Mouse (Mus musculus): ENCODE data around the gene Snx13. TPM values are rescaled to one million over a fixed set of nuclear protein-coding genes. Genes with fewer than 3 reads are reported as not detected.

Gene Snx13
- polyA plus RNA-seq, 1 experiment from 2014 or later, result 22.2 TPM

DNA sequence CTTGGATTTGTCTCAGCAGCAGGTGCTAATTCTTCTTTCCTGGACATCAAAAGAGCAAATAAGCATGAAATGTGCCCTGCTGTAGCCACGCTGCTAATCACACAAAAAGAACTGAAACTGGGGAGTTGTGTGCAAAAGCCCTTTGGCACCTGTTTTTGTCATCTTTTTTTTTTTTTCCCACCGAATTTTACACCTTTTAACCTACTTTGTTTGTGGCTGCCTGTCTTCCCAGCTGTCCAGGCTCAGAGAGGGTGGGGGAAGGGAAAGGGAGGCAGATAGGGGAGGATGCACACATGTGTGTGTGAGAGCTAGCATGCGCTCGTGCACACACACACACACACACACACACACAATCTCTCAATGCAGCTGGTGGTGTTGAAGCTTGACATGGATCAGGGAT lies 110.3 kb downstream of the Snx13 start:
- Histone ChIP-seq H3K9ac (replicated peaks) (no peak overlapping the region), H3K27me3 (no peaks in the 10 kb centered on the region), H3K4me1 (no peaks in the 10 kb centered on the region), H3K4me2 (replicated peaks) (no peak overlapping the region), H3K27ac (replicated peaks) (no peak overlapping the region), H3K4me3 (no peak overlapping the region), H3K9me3 (no peaks in the 10 kb centered on the region), H3K36me3 (no peaks in the 10 kb centered on the region)
- 56% methylated on average over 4 of the region's 4 CpGs for WGBS
- ATAC-seq (ENCODE audit: low FRiP score, low read depth), result peak; percentile 44; the same call in 1 of the 2 replicates

DNA sequence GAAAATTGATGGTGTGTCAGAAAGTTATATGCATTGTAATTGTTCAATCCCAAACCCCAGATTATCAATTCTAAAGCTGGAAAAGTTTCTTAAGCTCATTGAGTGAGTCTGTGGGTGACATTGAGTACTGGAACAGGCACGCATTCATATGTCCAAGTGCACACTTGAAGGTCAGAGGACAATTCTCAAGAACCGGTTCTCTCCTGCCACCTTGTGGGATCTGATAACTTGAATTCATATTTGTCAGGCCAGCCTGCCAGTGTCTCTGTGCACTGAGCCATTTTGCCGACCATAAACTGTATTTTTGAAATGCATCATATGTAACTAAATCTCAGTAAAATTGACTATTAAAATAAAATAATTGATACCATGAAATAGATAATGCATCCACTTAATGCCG lies 114.7 kb downstream of the Snx13 start:
- no peak overlapping the region for H3K27ac ChIP-seq (replicated peaks)
- no peak for ATAC-seq (ENCODE audit: low FRiP score, low read depth)
- no peaks in the 10 kb centered on the region for H3K9me3 ChIP-seq
- H3K27me3 ChIP-seq, result no peaks in the 10 kb centered on the region
- H3K4me3 ChIP-seq, result no peak overlapping the region
- no peaks in the 10 kb centered on the region for H3K4me1 ChIP-seq
- no peak overlapping the region for H3K4me2 ChIP-seq (replicated peaks)
- H3K36me3 ChIP-seq, result no peaks in the 10 kb centered on the region
- 76% methylated on average over 4 of the region's 4 CpGs for WGBS
- no peak overlapping the region for H3K9ac ChIP-seq (replicated peaks)

DNA sequence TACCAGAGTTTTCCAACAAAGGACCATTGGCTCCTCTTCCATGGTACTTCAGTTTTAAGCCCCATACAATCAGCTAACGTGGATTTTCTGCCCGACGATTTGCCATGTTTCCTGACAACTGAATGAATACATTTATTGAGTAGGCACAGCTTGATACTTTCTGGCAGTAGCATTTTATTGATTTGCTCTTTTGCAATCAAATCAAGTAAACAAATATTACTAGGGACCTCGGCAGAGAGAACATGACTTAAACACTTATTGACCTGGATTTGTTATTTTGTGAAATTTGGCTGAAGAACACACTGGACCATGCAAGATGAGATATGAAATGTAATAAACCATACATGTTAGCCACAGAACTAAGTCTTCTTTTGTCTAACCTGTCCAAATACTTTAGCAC lies 123.3 kb downstream of the Snx13 start:
- no peaks in the 10 kb centered on the region for H3K27me3 ChIP-seq
- no peak overlapping the region for H3K27ac ChIP-seq (replicated peaks)
- H3K4me1 ChIP-seq, result no peaks in the 10 kb centered on the region
- H3K4me3 ChIP-seq, result no peak overlapping the region
- 34% methylated on average over 4 of the region's 4 CpGs for WGBS
- H3K4me2 ChIP-seq (replicated peaks), result no peak overlapping the region
- no peaks in the 10 kb centered on the region for H3K36me3 ChIP-seq
- no peak overlapping the region for H3K9ac ChIP-seq (replicated peaks)
- ATAC-seq (ENCODE audit: low FRiP score, low read depth), result no peak
- no peaks in the 10 kb centered on the region for H3K9me3 ChIP-seq

DNA sequence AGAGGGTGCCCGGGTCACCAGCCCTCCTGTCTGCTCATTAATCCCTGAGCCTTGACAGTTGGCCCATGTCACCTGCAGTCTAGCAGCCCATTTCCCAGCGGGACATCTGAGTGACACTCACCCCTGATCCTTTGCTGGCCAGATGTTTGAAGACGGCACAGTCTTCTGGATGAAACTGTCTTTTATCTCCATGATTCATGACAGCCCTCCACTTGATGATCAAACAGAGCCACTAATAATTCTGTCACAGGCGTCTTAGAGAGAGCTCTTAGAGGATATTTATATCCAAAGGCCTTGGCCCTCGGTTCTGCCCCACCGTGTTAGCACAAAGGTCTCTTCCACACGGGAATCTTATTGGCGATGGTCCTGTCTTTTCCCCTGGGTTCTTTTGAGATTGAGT lies 129.0 kb downstream of the Snx13 start:
- Histone ChIP-seq H3K36me3 (no peaks in the 10 kb centered on the region), H3K27me3 (no peaks in the 10 kb centered on the region), H3K4me2 (replicated peaks) (no peak overlapping the region), H3K9me3 (no peaks in the 10 kb centered on the region), H3K4me1 (no peaks in the 10 kb centered on the region), H3K27ac (replicated peaks) (no peak overlapping the region), H3K4me3 (no peak overlapping the region), H3K9ac (replicated peaks) (no peak overlapping the region)
- WGBS, result 45% methylated on average over 8 of the region's 8 CpGs
- no peak for ATAC-seq (ENCODE audit: low FRiP score, low read depth)

DNA sequence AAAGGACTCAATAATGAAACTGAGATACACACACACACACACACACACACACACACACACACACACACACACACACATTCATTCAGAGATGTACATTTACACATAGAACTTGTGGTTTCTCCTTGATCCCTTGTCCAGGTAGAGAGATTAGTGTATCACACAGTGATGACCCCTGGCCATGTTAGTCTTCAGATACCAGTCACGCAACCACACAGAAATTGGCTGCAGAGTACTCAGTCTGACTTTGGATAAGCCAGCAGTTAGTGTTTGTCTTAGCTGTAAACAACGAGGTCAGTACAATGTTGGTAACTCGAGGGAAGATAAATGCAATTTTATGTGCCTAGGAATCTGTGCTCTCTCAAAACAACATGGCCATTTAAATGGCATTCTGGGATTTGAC lies 129.6 kb downstream of the Snx13 start:
- Histone ChIP-seq H3K27me3 (no peaks in the 10 kb centered on the region), H3K4me1 (no peaks in the 10 kb centered on the region), H3K9ac (replicated peaks) (no peak overlapping the region), H3K27ac (replicated peaks) (no peak overlapping the region), H3K36me3 (no peaks in the 10 kb centered on the region), H3K4me3 (no peak overlapping the region), H3K9me3 (no peaks in the 10 kb centered on the region), H3K4me2 (replicated peaks) (no peak overlapping the region)
- WGBS, result 80% methylated on average over 3 of the region's 3 CpGs
- ATAC-seq (ENCODE audit: low FRiP score, low read depth), result no peak

DNA sequence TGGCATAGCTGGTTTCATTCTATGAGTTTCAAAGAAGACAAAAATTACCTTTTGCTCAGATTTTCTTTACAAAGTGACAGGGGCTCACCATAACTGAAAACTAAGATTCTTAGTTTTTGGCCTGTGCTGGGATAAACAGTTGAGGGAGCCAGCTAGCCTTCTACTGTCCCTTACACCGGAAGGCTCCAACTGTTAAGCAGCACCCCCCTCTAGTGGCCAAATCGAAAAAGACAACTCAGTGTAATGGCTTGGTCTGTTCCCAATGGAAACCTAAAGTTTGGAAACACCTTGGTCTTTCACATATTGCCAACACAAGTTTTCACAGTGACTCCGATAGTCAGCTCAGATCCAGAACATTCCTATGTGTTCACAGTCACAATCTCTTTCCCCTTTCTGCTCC lies 135.7 kb downstream of the Snx13 start:
- no peak overlapping the region for H3K27ac ChIP-seq (replicated peaks)
- no peaks in the 10 kb centered on the region for H3K27me3 ChIP-seq
- H3K9me3 ChIP-seq, result no peaks in the 10 kb centered on the region
- H3K4me1 ChIP-seq, result no peaks in the 10 kb centered on the region; the same call in 1 of the 2 replicates
- WGBS, result 13% methylated on average over 3 of the region's 3 CpGs
- ATAC-seq (ENCODE audit: low FRiP score, low read depth), result peak; percentile 89
- H3K4me3 ChIP-seq, result no peak overlapping the region
- no peak overlapping the region for H3K9ac ChIP-seq (replicated peaks)
- H3K4me2 ChIP-seq (replicated peaks), result no peak overlapping the region
- no peaks in the 10 kb centered on the region for H3K36me3 ChIP-seq

DNA sequence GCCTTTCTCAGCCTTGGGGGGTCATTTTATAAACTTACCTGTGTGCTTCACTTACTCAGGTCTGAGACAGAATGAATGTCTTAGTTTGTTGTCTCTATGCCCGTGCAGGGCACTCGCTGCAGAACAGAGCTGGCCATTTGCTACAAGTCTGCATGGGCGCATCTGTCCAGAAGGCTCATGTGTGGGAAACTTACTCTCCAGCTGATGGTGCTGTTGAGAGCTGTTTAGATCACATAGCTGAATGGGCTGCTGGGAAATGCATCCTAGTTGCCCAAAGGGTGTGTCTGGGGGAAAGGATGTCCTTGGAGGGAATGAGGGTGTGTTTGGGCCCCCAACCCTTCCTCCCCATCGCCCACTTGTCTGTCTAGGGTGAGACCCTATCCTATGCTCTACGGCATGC lies 137.3 kb downstream of the Snx13 start:
- Histone ChIP-seq H3K27ac (replicated peaks) (no peak overlapping the region), H3K4me3 (no peak overlapping the region), H3K4me2 (replicated peaks) (no peak overlapping the region), H3K36me3 (no peaks in the 10 kb centered on the region), H3K9ac (replicated peaks) (no peak overlapping the region), H3K27me3 (no peaks in the 10 kb centered on the region), H3K9me3 (no peaks in the 10 kb centered on the region), H3K4me1 (no peaks in the 10 kb centered on the region; the same call in 1 of the 2 replicates)
- no peak for ATAC-seq (ENCODE audit: low FRiP score, low read depth)
- WGBS, result 77% methylated on average over 5 of the region's 5 CpGs

DNA sequence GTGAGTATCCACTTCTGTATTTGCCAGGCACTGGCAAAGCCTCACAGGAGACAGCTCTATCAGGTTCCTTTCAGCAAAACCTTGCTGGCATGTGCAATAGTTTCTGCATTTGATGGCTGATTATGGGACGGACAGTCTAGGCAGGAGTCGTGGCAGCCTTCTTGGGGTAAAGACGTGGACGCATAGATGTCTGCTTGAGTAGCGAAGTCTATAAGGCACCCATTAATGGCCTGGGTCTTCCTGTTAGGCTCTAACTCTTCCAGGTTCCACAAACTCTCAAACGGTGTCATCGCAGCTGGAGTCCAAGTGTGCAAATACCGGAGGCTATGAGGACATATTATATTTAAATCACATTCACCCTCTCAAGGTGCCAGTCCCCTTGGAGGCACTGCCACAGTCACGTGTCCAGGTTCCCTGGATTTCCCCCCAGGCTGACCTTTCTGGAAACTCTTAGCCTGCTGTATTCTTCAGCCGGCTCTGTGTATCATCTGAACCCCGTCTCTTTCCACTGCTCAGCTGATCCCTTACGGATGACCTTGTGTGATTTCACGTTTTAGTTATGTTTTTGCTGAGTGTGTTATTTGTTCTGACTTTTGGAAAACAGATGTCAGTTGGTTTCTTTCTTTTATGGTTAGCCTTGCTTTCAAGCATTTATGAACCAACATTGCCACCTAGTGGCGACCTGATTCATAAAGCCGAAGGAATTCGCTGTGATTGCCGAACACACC lies 144.9 kb downstream of the Snx13 start:
- H3K4me3 ChIP-seq, result peak overlapping the region; percentile 25; the same call in 1 of the 2 replicates
- H3K9me3 ChIP-seq, result no peaks in the 10 kb centered on the region
- peak; percentile 61 for ATAC-seq (ENCODE audit: low FRiP score, low read depth)
- H3K36me3 ChIP-seq, result no peaks in the 10 kb centered on the region
- no peaks in the 10 kb centered on the region for H3K27me3 ChIP-seq
- H3K27ac ChIP-seq (replicated peaks), result no peak overlapping the region
- 60% methylated on average over 17 of the region's 17 CpGs for WGBS
- H3K4me2 ChIP-seq (replicated peaks), result peak overlapping the region; percentile 50
- H3K9ac ChIP-seq (replicated peaks), result no peak overlapping the region
- 0 out of 2 replicates have a peak, but pooled peaks cover 2% of the 10 kb centered on the region for H3K4me1 ChIP-seq

DNA sequence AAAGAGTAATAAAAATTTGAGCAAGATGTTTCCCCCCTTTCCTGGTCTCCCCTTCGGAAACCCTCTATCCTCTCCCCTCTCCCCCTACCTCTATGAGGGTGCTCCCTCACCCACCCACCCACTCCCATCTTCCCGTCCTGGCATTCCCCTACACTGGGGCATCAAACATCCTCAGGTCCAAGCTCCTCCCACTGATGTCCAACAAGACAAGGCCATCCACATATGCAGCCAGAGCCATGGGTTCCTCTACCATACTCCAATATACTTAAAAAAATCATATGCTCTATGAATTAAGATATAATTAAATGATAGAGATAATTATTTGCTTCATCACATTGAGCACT lies 145.4 kb downstream of the Snx13 start:
- Histone ChIP-seq H3K36me3 (no peaks in the 10 kb centered on the region), H3K27me3 (no peaks in the 10 kb centered on the region), H3K4me1 (0 out of 2 replicates have a peak, but pooled peaks cover 2% of the 10 kb centered on the region), H3K4me3 (peak overlapping the region; percentile 25; the same call in 1 of the 2 replicates), H3K27ac (replicated peaks) (no peak overlapping the region), H3K9ac (replicated peaks) (no peak overlapping the region), H3K9me3 (no peaks in the 10 kb centered on the region), H3K4me2 (replicated peaks) (peak overlapping the region; percentile 50)
- WGBS, result 31% methylated on average over 2 of the region's 2 CpGs
- peak; percentile 82 for ATAC-seq (ENCODE audit: low FRiP score, low read depth)

MicroRNAs encoded within 50 kb of the gene (microRNA counts, 519-probe panel; counts per million panel counts)
- microRNA mmu-miR-680, result not detected

Small RNA genes within 50 kb of the gene (microRNA-seq; reads per million reads assigned to microRNA genes)
- gene Mir680-3, result not detected

Other genes with a start within 250 kb of the Snx13 start
- 13.1 and 14.4 TPM in 2 replicates for gene Hdac9, start 130.1 kb upstream of the Snx13 start, polyA plus RNA-seq (2016; fragmentation: Nextera tagmentation; extraction: Ambion mirVana)
- gene Prps1l1, start 62.4 kb upstream of the Snx13 start, polyA plus RNA-seq (2016; fragmentation: Nextera tagmentation; extraction: Ambion mirVana), result not detected in 2 replicates